Mouse (Mus musculus) forebrain, embryonic 13.5 days (tissue): ENCODE data around the gene Jph4. TPM values are rescaled to one million over a fixed set of nuclear protein-coding genes. Genes with fewer than 3 reads are reported as not detected.

Source experiments
- ATAC-seq: fragments of 200-750 bp; cut with Nextera tagmentation; 2 replicates; pipeline ENCODE4 v1.8.0; 2017
- H3K27ac ChIP-seq: fragments of 300-500 bp; sonication (generic); 2 replicates; pipeline ENCODE4 v1.5.1; 2015; ENCODE audit warnings: inconsistent platforms, mild to moderate bottlenecking, moderate library complexity
- H3K27me3 ChIP-seq: fragments of 300-500 bp; sonication (generic); 2 replicates; pipeline ENCODE4 v1.6.1; 2015; ENCODE audit warnings: mild to moderate bottlenecking, inconsistent platforms
- H3K36me3 ChIP-seq: fragments of 300-500 bp; sonication (generic); 2 replicates; pipeline ENCODE4 v1.6.1; 2015; ENCODE audit warnings: mild to moderate bottlenecking, inconsistent platforms; ENCODE audit not compliant: poor library complexity, severe bottlenecking
- H3K4me1 ChIP-seq: fragments of 300-500 bp; sonication (generic); 2 replicates; pipeline ENCODE4 v1.6.1; 2015; ENCODE audit warnings: inconsistent platforms
- H3K4me2 ChIP-seq: fragments of 300-500 bp; sonication (generic); 2 replicates; pipeline ENCODE4 v1.6.1; 2015; ENCODE audit warnings: inconsistent platforms, mild to moderate bottlenecking, moderate library complexity
- H3K4me3 ChIP-seq: fragments of 300-500 bp; sonication (generic); 2 replicates; pipeline ENCODE4 v1.5.1; 2015; ENCODE audit warnings: mild to moderate bottlenecking, inconsistent platforms
- H3K9ac ChIP-seq: fragments of 300-500 bp; sonication (generic); 2 replicates; pipeline ENCODE4 v1.6.1; 2015; ENCODE audit warnings: mild to moderate bottlenecking, inconsistent platforms
- H3K9me3 ChIP-seq: fragments of 300-500 bp; sonication (generic); replicated peaks from 2 replicates; pipeline ENCODE4 v1.6.1; 2016; ENCODE audit warnings: inconsistent platforms
- WGBS: fragments of 180-500 bp; shearing (Covaris S2); methylation state at CpG from one replicate; pipeline ENCODE4 v1.1.7; 2015; 5-methylcytosine and 5-hydroxymethylcytosine counted together
- polyA plus RNA-seq: library from polyadenylated mRNA; unstranded; fragments of >200 nt; fragmentation: Nextera tagmentation; extraction: Ambion mirVana; gene quantifications from 2 replicates; pipeline ENCODE4 v1.2.1, GENCODE M21; 2015

Jph4 gene
- polyA plus RNA-seq, 1 experiment from 2014 or later, result 17.7 TPM

GRCm38 (mm10) chr14:55146829-55147401, 30.2 kb upstream of the Jph4 start:
- WGBS, result 93% methylated on average over 12 of the region's 12 CpGs

GRCm38 (mm10) chr14:55146324-55146723, 29.6 kb upstream of the Jph4 start:
- Histone ChIP-seq H3K4me3 (no peak overlapping the region), H3K4me2 (no peak overlapping the region), H3K27ac (no peak overlapping the region), H3K27me3 (no peaks in the 10 kb centered on the region), H3K9ac (no peak overlapping the region), H3K9me3 (no peaks in the 10 kb centered on the region), H3K4me1 (peaks cover 7% of the 10 kb centered on the region), H3K36me3 (no peaks in the 10 kb centered on the region)
- no peak for ATAC-seq
- WGBS, result 83% methylated on average over 1 of the region's 1 CpGs

More at GRCm38 (mm10) chr14:55146829-55147401, 30.2 kb upstream of the Jph4 start:
- no peaks in the 10 kb centered on the region for H3K27me3 ChIP-seq
- no peaks in the 10 kb centered on the region for H3K9me3 ChIP-seq
- no peak overlapping the region for H3K4me2 ChIP-seq
- no peak overlapping the region for H3K4me3 ChIP-seq
- no peaks in the 10 kb centered on the region for H3K36me3 ChIP-seq
- ATAC-seq, result no peak
- H3K27ac ChIP-seq, result no peak overlapping the region
- no peak overlapping the region for H3K9ac ChIP-seq
- H3K4me1 ChIP-seq, result peaks cover 7% of the 10 kb centered on the region

GRCm38 (mm10) chr14:55139313-55139712, 22.6 kb upstream of the Jph4 start:
- WGBS, result 31% methylated on average over 7 of the region's 7 CpGs
- H3K4me2 ChIP-seq, result no peak overlapping the region
- H3K27me3 ChIP-seq, result no peaks in the 10 kb centered on the region
- H3K9ac ChIP-seq, result no peak overlapping the region
- H3K27ac ChIP-seq, result no peak overlapping the region
- H3K36me3 ChIP-seq, result no peaks in the 10 kb centered on the region
- no peaks in the 10 kb centered on the region for H3K9me3 ChIP-seq
- H3K4me3 ChIP-seq, result no peak overlapping the region
- H3K4me1 ChIP-seq, result no peaks in the 10 kb centered on the region
- ATAC-seq, result no peak

DNA sequence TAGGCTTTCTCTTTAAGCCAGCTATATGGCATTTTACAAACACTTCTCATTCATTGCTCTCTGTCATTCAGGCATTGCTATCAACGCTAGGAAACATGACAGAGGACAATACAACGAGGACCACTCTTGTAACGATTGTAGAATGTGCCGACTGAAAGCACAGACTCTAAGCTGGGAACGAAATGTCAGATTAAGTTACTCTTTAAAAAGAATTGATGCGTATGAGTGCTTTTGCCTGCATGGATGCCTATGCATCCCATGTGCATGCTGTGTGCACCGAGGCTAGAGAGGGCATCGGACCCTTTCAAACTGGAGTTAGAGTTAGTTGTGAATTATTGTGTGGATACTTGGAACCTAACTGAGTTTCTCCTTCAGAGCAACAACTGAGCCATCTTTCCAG, 18.9 kb upstream of the Jph4 start:
- 56% methylated on average over 8 of the region's 8 CpGs for WGBS
- ATAC-seq, result no peak
- H3K4me2 ChIP-seq, result no peak overlapping the region
- no peaks in the 10 kb centered on the region for H3K36me3 ChIP-seq
- H3K9me3 ChIP-seq, result no peaks in the 10 kb centered on the region
- H3K4me1 ChIP-seq, result no peaks in the 10 kb centered on the region
- no peak overlapping the region for H3K4me3 ChIP-seq
- no peaks in the 10 kb centered on the region for H3K27me3 ChIP-seq
- H3K27ac ChIP-seq, result no peak overlapping the region
- H3K9ac ChIP-seq, result no peak overlapping the region

DNA sequence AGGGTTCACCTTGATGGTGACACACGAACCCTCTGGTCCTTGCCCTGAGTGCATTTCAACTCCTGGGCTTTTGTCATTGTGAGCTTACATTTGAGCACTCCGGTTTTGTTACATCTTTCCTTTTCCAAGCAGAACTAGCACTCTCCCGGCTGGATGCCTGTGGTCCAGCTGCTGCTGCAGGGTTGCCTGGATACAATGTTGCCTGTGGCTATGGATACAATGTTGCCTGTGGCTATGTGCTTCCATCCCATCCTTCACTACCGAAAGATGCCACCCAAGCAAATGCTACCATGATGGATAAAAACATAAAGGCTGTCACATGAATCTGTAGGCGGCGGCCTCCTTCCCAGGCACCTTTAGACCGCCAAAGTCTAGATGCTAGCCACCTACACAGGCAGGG, 9.8 kb upstream of the Jph4 start:
- H3K27me3 ChIP-seq, result no peaks in the 10 kb centered on the region
- no peak for ATAC-seq
- no peaks in the 10 kb centered on the region for H3K9me3 ChIP-seq
- H3K9ac ChIP-seq, result no peak overlapping the region
- no peak overlapping the region for H3K27ac ChIP-seq
- no peaks in the 10 kb centered on the region for H3K36me3 ChIP-seq
- H3K4me3 ChIP-seq, result no peak overlapping the region
- WGBS, result 78% methylated on average over 7 of the region's 7 CpGs
- H3K4me2 ChIP-seq, result no peak overlapping the region
- H3K4me1 ChIP-seq, result peaks cover 12% of the 10 kb centered on the region

DNA sequence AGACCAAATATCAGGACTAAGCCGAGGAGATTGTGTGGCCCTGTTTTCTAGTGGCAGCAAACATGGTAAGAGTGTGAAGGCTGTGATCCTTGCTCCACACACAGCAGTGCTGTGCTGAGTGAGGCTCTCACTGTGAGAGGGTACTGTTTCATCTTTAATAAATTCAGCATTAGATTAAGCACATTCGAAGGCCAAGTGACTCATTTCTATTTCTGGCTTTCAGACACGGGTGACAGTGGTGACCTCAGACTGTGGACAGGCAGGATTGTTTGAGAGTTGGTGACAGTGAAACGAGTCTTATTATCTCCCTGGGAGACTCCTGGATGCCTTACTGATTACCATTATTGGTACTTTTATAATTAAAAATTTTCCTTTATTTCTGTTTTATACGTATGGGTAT, 9.0 kb upstream of the Jph4 start:
- Histone ChIP-seq H3K36me3 (no peaks in the 10 kb centered on the region), H3K4me3 (no peak overlapping the region), H3K9me3 (no peaks in the 10 kb centered on the region), H3K27ac (no peak overlapping the region), H3K4me1 (peaks cover 12% of the 10 kb centered on the region), H3K4me2 (no peak overlapping the region), H3K9ac (no peak overlapping the region), H3K27me3 (no peaks in the 10 kb centered on the region)
- no peak for ATAC-seq
- WGBS, result 86% methylated on average over 5 of the region's 5 CpGs

DNA sequence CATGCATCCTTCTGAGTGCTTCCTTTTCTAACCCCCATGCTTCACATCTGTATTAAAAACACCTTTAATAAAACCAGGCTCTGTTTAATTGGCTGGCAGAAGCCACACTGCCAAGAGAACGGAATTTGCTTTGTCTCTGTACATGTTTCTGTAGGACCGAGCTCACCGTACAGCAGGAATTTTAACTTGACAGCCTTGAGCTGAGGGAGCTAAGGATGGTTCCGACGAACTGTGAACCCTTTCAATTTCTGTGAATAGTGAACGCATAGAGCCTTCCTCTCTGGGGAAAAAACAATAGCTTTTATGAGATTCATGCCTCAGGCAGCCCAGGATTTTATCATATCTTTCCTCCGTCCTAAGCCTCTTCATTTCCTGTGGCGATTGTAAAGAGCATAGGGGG, 5.6 kb upstream of the Jph4 start:
- H3K27ac ChIP-seq, result 0 out of 2 replicates have a peak overlapping the region, but pooled peaks have one; percentile 22
- no peak overlapping the region for H3K4me3 ChIP-seq
- WGBS, result 24% methylated on average over 8 of the region's 8 CpGs
- H3K4me2 ChIP-seq, result peak overlapping the region; percentile 36
- ATAC-seq, result no peak; the same call in 1 of the 2 replicates
- H3K27me3 ChIP-seq, result peaks cover 2% of the 10 kb centered on the region; the same call in 1 of the 2 replicates
- peaks cover 13% of the 10 kb centered on the region for H3K4me1 ChIP-seq
- no peaks in the 10 kb centered on the region for H3K36me3 ChIP-seq
- H3K9ac ChIP-seq, result peak overlapping the region; percentile 10; the same call in 1 of the 2 replicates
- no peaks in the 10 kb centered on the region for H3K9me3 ChIP-seq

DNA sequence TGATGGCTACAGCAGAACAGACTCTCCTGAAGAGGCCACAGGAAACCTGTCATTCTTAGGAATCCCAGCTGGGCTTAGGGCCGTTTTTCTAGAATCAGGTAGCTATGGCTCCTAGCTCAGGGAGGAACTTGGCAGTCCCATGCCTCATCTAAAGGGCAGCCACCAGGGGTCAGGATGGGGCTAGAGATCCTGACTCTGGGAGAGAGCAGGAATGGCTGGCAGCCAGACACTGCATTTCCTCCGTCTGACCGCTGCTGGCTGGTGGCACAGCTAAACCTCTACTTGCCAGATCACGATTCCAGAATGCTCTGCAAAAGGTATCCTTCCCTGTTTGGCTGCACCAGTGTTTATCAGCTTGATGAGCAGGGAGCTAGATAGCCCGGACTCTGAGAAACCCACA, 5.2 kb upstream of the Jph4 start:
- Histone ChIP-seq H3K4me1 (peaks cover 17% of the 10 kb centered on the region), H3K9ac (peak overlapping the region; percentile 10; the same call in 1 of the 2 replicates), H3K27me3 (peaks cover 4% of the 10 kb centered on the region; the same call in 1 of the 2 replicates), H3K36me3 (no peaks in the 10 kb centered on the region), H3K4me3 (no peak overlapping the region), H3K9me3 (no peaks in the 10 kb centered on the region), H3K27ac (0 out of 2 replicates have a peak overlapping the region, but pooled peaks have one; percentile 22), H3K4me2 (peak overlapping the region; percentile 36)
- ATAC-seq, result peak; percentile 71
- WGBS, result 6% methylated on average over 5 of the region's 5 CpGs

- Histone ChIP-seq H3K27ac (no peak overlapping the region), H3K27me3 (peaks cover 4% of the 10 kb centered on the region; the same call in 1 of the 2 replicates), H3K4me1 (peaks cover 35% of the 10 kb centered on the region), H3K4me3 (no peak overlapping the region), H3K36me3 (no peaks in the 10 kb centered on the region), H3K9me3 (no peaks in the 10 kb centered on the region), H3K9ac (no peak overlapping the region), H3K4me2 (no peak overlapping the region)
- ATAC-seq, result no peak
- 69% methylated on average over 4 of the region's 4 CpGs for WGBS
Measured at GRCm38 (mm10) chr14:55119421-55120134, 2.8 kb upstream of the Jph4 start.

- H3K9me3 ChIP-seq, result no peaks in the 10 kb centered on the region
- H3K9ac ChIP-seq, result no peak overlapping the region
- ATAC-seq, result no peak
- no peak overlapping the region for H3K27ac ChIP-seq
- H3K36me3 ChIP-seq, result no peaks in the 10 kb centered on the region
- peaks cover 43% of the 10 kb centered on the region for H3K4me1 ChIP-seq
- H3K27me3 ChIP-seq, result peaks cover 9% of the 10 kb centered on the region
- H3K4me3 ChIP-seq, result no peak overlapping the region
- no peak overlapping the region for H3K4me2 ChIP-seq
- WGBS, result 73% methylated on average over 4 of the region's 4 CpGs
Measured at GRCm38 (mm10) chr14:55118852-55119251, 2.1 kb upstream of the Jph4 start.

- 0% methylated on average over 8 of the region's 8 CpGs for WGBS
Measured at GRCm38 (mm10) chr14:55115846-55116245, 889 bp downstream of the Jph4 start.

More at GRCm38 (mm10) chr14:55115846-55116245, 889 bp downstream of the Jph4 start:
- Histone ChIP-seq H3K9ac (peak overlapping the region; percentile 87), H3K9me3 (no peaks in the 10 kb centered on the region), H3K27ac (peak overlapping the region; percentile 88), H3K4me3 (peak overlapping the region; percentile 76), H3K4me1 (peaks cover 49% of the 10 kb centered on the region), H3K36me3 (peaks cover 11% of the 10 kb centered on the region), H3K27me3 (peaks cover 26% of the 10 kb centered on the region), H3K4me2 (peak overlapping the region; percentile 98)
- peak; percentile 36 for ATAC-seq
